Mouse (Mus musculus) kidney, postnatal 14 days (tissue): ENCODE measurements around the gene Midn.

Source experiments
- DNase-seq: peaks from one replicate; pipeline ENCODE4 v3.0.0; 2022; ENCODE audit warnings: mixed read lengths

Gene Midn

DNA sequence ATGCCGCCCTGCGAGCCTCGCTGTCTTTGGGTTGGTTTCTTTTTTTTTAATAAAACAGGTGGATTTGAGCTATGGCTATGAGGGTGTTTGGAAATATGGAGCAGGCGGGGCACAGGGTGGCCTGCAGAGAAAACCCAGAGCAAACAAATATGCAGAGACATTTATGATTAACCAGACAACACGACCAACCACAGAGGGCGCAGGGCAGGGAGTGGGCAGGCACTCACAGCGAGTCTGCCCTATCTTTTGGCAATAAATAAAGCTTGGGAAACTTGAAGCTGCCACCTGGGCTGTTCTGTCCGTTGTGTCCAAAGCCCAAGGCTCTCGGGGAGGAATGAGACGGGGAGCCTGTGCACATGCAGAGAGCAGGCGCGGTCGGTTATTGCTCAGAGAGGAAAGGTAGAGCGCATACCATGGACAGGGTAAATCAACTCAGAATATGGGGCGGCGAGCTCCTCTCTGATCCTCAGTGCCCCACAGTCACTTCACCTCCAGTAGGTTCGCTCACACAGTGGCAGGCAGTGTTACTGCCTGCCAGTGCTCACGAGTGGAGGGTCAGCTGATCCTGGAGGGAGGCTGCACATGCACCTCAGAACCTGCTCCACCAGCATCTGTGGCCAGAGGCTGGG lies 17.6 kb upstream of the Midn start:
- peak; percentile 79 for DNase-seq

DNA sequence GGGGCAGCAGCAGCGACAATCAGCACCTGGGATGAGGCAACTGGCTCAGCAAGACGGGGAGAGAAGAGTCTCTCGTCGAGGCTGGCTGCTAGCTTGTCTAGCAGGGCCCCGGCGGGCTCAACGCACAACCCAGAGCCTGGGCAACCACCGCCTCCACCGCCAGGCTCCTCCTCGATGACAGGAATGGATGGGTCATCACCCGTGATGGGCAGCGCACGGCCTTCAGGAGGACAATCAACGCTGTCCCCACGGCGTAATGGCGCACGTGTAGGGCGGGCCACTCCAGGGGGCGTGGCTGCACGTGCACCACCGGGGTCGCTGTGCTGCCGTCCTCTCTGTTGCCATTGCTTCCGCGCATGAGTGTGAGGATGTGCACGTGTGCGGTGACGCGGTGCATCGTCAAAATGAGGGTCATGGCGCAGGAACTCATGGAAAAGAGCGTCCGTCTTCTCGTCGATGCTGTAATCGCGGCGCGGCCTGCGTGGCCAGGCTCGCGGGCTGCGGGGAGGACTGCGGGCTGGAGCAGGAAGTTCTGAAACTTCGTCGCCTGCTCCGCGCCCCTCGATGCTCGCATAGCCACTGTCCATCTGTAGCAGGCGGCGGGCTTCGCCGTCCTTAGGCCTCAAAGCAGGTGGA lies 16.6 kb upstream of the Midn start:
- no peak for DNase-seq

DNA sequence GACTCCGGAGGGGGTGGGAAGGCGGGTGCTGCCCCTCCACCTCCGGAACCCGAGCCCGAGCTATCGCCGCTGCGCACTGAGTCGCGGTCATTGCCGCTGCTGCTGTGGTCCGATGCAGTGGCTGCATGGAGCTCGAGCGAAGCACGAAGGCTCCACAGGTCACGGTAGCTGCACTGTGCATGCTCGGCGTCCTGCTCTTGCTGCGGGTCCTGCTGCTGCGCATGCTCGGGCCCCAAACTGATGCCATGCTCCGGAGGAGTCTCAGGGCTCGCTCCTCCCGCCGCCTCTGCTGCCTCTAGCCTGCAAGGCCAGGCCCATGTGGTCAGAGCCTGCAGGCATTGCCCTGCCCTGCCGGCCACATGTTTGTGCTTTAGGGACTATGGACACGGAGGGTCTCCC lies 16.1 kb upstream of the Midn start:
- DNase-seq: no peak

DNA sequence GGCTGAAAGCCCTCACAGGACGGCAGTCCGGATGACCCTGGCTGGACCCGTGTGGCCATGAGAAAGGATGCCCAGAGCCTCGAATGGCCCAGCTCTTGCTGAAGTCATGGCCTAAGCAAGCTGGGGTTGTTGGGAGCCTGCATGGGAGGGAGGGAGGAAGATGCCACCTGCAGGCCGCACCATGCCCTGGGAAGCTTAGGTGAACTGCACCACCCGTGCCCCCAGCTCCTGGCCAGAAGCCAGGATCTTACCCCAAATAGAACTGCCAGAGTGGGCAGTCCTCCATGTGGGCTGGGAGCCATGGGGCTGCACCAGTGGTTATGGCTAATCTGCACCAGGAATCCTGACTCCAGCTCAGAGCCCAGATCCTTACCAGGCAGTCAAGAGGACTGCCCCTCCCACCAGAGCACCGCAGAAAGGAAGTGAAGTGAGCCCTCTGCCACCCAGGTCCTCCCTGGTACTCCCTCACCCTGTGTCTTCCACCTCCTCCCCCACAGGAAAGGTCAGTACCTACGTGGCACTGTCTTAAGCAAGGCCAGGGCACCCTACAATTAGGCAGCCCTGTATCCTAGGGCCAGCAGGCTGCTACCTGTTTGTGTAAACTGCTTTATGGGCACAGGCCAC lies 14.7 kb upstream of the Midn start:
- DNase-seq: no peak

DNA sequence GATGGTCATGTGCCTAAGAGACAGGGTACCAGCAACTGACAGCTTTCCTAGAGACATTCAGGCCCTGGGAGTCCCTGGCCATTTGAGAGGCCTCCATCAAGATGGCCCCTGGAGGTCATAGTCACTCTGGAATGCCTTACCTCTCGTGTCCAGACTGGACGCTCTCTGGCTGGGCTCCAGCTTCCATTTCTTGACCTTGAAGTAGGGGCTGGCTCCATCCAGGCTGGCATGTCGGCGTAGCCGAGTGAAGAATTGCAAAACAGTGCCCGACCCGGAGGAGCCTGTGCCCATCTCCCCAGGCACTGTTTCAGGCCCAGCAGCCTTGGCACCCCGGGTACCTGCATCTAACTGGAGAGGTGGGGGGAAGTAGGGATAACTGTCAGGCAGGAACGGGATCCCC lies 13.7 kb upstream of the Midn start:
- DNase-seq: no peak

DNA sequence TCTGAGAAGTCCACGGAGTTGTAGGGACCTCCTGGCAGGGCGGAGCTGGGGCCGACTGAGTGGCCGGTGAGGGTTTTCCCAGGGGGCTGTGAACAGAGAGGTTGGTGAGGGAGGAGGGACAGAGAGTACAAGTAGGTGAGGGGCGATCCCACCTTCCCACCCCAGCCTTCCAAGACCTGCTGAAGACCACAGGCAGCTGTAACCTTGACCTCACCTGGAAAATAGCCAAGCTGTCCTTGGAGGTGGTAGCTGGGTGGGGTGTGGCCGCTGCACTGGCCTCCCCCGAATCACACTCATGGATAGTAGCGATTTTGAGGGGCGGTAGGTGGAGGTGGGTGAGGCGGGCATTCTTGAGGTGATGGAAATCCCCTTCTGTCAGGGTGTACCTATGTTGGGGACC lies 12.9 kb upstream of the Midn start:
- no peak for DNase-seq

DNA sequence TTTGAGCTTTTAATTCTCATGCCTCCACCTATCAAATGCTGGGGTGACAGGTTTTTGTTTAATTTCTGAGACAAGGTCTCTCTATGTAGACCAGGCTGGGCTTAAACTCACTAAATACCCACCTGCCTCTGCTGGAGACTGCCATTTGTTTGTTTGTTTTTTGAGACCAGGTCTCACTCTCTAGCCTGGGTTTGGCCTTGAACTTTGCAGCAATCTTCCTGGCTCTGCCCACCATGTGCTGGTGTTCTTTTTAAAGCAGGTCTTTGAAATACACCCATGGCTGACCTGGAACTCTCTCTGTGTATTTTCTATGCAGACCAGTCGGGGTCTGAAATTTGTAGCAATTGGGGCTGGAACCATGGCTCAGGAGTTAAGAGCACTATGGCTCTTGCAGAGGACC lies 12.4 kb upstream of the Midn start:
- no peak for DNase-seq

DNA sequence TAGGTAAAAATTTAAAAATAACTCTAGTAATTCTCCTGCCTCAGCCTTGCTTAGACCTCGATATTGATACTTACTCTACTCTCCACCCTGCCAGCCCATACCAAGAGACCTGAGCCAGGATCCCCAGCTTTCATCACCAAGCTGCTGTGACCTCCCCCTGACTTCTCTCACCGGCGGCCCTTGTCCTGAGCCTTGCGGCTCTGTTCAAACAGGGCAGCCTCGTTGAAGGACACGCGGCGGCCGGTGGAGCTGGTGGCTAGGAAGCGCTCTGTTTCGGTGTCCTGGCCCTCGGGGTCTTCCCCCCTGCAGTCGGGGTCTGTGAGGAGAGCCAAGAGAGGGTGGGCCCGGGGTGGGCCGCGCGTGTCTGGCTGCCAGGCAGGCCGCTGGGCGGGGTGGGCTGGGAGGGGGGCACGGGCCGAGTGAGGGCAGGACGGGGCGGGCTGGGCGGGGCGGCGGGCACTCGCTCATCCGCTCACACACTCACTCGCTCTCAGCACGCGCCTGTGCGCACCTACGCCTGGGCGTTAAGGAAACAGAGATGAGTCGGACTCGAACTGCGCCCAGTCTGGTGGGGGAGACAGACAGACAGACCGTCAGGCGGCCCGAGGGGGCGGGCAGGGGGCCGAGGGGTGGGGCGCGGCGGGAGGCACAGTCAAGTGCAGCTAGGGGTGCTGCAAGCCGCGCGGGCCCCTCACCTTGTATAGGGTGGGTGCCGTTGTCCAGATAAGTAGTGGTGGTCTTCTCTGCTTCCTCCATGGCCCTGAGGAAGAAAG lies 11.7 kb upstream of the Midn start:
- no peak for DNase-seq

DNA sequence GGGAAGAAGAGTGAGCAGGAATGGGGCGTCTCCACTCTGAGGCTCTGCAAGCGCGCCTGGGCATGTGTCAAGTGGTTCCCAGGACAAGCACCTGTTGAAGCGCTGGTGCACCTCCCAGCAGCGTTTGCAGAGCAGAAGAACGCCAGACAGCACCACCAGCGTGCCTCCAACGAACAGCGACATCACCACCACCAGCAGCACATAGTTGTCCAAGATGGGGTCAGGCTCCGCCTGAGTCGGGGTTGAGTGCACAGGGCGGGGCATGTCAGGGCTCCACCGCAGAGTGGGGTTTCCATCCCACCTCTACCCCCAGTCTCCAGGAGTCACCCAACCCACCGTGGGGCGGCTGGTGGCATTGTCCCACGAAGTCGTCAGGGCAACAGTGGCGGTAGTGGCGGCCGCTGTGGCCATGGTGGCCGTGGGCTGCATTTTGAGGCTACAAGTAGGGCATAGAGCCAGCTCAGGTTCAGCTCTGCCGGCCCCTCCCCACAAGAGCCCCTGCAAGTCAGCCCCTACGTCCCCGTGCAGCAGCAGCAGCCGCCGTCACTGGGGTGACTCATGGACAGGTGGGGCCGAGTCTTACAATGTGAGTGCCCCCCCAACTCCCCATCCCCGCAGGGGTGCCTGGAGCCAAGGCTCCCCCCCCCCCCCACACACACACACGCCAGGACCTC lies 11.0 kb upstream of the Midn start:
- no peak for DNase-seq

DNA sequence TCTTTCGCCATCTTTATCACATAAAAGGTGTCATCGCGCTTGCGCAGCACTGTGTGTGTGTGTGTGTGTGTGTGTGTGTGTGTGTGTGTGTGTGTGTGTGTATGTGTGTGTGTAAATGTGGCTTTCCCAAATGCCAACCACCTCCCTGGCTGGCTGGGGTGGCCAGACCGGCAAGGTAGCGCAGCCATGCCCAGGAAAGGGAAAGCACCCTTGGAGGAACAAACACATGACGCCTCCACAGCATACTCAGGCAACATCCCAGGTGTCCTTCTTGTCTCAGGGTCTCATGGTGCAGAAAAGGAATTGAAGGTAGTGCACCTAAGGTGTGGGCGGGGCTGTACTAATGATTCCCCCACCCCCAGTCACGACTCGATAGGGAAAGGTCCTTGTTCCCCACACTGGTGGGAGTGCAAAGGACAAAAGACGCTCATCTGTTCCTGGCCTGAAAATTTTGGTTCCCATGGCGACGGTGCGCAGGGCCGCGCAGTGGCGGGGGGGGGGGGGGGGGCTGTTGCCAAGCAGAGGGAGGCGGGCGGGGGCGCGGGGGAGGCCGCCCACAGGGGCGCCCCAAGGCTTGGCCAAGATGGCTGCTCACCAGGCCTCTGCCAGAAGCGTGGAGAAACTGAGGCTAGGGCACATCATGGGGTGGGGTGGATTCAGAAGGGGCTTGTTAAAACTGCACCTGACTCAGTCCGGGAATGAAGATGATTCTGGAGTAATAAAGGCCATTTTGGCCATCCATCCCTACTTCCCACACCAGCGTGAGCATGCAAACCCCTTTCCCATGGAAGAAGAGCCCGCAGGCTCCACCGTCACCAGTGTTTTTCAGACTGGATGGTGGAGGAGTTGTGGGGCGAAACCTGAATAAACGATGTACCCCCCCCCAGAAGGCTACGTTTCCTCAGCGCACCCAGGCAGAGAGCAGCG lies 10.2 kb upstream of the Midn start:
- DNase-seq: no peak

DNA sequence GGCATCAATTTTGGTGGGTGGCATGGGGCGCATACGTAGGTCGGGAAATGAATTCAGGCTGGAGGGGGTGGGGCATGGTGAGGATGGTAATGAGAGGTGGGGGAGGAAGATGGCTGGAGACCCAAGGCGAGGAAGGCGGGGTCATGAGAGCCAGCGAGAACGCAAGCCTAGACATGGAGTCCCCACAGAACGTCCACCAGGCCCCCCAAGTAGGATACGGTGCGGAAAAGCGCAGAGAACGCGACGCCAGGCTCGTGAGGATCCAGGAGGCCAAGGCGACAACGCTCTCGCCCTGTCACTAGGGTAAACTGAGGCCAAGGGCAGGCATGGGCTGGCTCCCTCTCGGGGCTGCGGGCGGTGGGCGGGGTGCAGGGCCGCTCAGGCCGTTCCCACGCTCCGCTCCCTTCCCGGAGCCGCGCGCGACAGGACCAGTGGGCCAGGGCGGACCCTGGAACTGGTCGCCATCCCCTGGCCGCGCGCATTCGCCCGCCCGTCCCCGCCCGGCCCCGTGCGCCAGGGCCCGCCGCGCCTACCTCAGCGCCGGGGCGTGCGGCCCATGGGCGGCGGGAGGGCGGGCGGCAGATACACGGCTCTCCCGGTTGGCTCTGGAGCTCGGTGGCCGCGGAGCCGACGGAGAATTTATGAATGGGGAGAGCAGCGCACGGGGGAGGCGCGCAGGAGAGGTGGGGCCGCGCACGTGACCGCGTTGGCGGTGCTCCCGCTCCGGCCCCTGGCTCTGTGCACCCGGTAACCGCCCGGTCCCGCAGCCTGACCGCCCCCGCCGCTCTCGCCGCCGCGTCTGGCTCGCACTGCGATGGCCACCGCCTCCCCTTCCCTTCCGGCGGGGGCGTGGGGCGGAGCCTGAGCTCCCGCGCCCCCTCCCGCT lies 9.3 kb upstream of the Midn start, which contains the start of gene Atp5d:
Gene Atp5d (plus strand): TSS at position 80 of the 886 bp plus-strand sequence.
- DNase-seq: peak; percentile 80

DNA sequence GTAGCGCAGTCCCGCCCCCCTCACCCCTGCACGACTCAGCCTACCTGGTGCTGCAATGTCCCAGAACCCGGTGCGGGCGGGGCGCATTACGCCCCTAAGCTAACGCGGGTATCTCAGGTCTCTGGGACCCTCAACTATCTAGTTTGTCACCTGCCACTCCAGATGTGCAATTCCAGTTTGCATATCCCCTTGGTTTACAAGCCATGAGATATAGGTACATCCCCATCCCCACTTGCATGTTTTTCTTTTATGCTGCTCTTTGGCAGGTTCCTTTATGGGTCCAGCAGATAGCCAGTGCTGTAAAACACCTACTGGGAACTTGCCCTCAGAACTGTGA lies 8.7 kb upstream of the Midn start:
- no peak for DNase-seq

DNA sequence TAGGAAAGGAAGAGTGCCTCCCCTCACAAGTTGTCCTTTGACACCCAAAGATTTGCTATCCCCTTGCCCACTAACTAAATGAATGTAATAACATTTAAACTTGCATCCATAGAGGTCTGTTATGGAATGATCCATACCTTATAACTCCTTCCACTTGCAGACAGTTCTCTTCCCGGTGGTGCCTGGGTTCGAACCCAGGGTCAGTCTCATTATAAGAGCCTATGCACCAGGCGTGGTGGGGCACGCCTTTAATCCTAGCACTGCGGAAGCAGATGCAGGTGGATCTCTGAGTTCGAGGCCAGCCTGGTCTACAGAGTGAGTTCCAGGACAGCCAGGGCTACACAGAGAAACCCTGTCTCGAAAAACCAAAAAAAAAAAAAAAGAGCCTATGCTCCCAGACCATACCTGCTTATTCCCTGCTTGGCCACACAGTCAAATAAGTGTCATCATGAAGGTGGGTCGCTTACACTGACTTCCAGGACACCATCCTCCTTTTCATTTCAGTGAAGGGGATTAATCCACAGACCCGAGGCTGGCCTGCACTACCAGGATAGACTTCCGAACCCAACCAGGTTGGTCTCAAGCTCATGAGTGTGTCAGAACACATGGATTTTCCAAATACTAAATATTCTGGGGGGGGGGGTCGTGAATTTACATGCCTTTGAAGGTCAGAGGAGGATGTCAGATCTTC lies 8.0 kb upstream of the Midn start:
- DNase-seq: no peak

DNA sequence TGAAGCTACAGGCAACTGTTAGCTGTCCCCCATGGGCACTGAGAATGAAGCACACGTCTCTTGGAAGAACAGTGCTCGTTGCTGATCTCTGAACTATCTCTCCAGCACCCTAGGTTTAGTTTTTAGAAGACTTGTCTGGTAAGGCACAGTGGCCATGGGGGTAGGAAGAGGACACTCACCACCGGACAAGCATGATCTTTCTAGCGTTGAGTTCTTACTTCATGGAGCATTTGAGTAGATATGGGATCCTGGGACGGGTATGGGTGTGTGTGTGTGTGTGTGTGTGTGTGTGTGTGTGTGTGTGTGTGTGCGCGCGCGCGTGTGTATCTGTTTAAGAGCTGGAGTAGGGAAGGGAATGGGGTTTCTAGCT lies 7.4 kb upstream of the Midn start, which contains the start of gene Cbarp:
Gene Cbarp (minus strand): TSS at position 170 of the 370 bp plus-strand sequence.
- DNase-seq: no peak

DNA sequence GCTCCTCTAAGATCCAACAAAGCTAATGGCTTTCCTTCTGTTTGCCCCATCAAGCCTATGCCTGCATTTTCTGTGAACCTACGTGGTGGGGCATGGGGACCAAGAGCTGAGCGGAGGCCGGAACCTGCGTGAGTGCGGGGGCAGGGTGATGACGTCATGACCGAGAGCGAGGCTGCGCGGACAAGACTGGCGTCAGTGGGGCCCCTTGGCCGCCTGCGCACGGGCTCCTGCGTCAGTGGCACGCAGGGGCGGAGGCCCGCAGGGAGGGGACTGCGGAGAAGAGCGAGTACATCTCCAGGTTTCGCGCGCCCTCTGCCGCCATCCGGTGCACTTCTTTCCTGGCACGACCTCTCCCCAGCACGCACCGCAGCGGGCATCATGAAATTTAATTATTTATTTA lies 6.8 kb upstream of the Midn start:
- DNase-seq: peak; percentile 98

DNA sequence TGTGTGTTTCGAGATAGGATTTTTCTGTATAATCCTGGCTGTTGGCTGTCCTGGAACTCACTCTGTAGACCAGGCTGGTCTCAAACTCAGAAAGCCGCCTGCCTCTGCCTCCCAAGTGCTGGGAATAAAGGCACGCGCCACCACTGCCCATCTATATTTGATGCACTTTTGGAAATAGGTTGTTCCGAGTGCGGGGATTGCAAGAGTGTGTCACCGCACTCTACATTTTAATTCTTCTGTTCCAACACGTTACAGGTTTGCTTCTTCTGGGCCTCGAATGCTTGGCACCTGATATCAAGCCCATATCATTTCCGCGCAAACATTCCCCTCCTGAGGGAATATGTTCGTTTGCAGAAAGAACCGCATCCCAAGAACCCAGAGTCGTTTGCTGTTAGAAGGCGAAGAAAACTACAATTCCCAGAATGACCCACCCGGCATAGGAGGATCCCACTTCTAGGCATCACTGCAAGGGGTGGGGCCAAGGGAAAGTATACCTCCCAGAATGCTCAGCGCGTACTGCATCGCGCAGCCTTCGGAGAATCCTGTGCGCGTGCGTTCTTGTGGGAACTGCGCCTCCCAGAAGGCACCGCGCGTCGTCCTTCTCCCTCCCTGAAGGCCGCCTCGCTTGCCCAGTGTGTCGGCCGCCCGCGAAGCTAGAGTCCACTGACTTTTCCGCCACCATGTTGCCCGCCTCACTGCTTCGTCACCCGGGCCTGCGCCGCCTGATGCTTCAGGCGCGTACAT lies 6.1 kb upstream of the Midn start:
- DNase-seq: peak; percentile 98

DNA sequence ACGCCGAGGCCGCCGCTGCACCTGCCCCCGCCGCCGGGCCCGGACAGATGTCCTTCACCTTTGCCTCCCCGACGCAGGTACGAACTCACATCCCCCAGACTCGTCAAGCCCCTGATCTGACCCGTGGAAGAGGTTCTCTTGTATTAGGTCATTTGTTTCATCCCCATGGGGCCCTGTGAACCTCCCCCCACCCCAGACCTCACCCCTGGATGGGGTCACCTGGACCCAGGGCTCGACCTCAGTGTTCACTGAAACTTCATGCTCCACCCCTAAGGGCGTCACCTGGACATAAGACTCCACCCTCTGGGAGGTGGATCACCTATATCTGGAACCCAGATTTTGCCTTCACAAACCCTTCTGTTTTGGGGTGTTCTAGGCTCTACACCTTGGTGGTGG lies 5.5 kb upstream of the Midn start:
- DNase-seq: peak; percentile 73

DNA sequence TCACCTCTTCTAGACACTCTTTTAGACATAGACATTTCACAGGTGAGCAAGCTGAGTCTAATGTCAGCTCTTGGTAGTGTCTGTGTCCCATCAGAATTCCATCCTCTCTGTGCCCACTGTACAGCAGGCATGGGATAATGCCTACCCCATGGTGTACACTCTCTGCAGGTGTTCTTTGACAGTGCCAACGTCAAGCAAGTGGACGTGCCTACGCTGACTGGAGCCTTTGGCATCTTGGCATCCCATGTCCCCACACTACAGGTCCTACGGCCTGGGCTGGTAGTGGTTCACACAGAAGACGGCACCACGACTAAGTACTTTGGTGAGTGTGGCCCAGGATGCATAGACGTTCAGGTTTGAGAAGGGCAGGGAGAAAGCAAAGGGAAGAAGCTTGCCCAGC lies 4.4 kb upstream of the Midn start:
- DNase-seq: no peak

DNA sequence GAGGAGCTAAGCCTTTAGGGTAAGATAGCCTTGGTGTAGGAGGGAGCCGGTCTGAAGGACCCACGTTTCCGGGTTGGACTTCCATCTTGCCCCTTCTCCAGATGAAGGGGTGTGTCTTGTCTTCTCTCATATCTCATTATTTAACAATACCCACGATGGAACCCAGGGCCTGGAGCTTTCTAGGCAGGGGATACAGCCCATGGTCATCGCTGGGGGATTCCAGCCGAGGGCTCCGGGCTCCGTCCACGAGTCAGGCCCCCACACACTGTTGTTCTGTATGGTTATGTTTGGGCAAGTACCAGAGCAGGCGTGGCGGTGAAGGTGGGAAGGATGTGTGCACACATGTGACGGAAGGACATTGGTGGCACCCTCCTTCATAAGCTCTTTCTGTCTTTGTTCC lies 3.9 kb upstream of the Midn start:
- no peak for DNase-seq
